Mouse (Mus musculus): Measurements from ENCODE around the gene Smim9. TPM values are rescaled to one million over a fixed set of nuclear protein-coding genes. Genes with fewer than 3 reads are reported as not detected.

The Smim9 gene
- total RNA-seq, 2 experiments from 2014 or later: not detected

Other genes with a start within 250 kb of the Smim9 start
- 1 to 10 TPM; 1.2 to 1.5 TPM for gene Gab3, start 78.3 kb downstream of the Smim9 start, total RNA-seq (2021)
- 10 to 100 TPM; 19.1 to 25.0 TPM for gene Dkc1, start 67.9 kb downstream of the Smim9 start, total RNA-seq (2021)
- gene Mpp1, start 32.8 kb downstream of the Smim9 start, total RNA-seq (2021): 10 to 100 TPM; 12.9 to 14.7 TPM
- gene Fundc2, start 218.6 kb upstream of the Smim9 start, total RNA-seq (2021): 100 to 1,000 TPM; 155 to 167 TPM
- gene F8, start 218.8 kb upstream of the Smim9 start, total RNA-seq (2021): 1 to 10 TPM; 1.2 to 2.0 TPM

All from heart, postnatal 25 days (tissue).